Mouse (Mus musculus) embryonic facial prominence, embryonic 11.5 days (tissue): ENCODE results near the gene Ucn3. TPM values are rescaled to one million over a fixed set of nuclear protein-coding genes. Genes with fewer than 3 reads are reported as not detected.

Source experiments
- microRNA-seq: library from miRNA; unstranded; fragments of <30 nt; microRNA quantifications from one replicate; pipeline ENCODE4, GENCODE M21; 2016; ENCODE audit warnings: borderline number of aligned reads
- polyA plus RNA-seq: library from polyadenylated mRNA; unstranded; fragments of >200 nt; fragmentation: Nextera tagmentation; extraction: Ambion mirVana; gene quantifications from 2 replicates; pipeline ENCODE4 v1.2.1, GENCODE M21; 2014

The Ucn3 gene
- polyA plus RNA-seq, 1 experiment from 2014 or later = not detected

Small RNA genes lying within 50 kb of the gene (microRNA-seq; reads per million reads assigned to microRNA genes)
- not detected for gene Gm22460

Other genes with a start within 250 kb of the Ucn3 start
- gene Calml3, start 141.0 kb downstream of the Ucn3 start, polyA plus RNA-seq = 0.29 and 0.39 TPM in 2 replicates
- not detected in 2 replicates for gene Calm4, start 107.6 kb downstream of the Ucn3 start, polyA plus RNA-seq
- gene Calm5, start 91.2 kb downstream of the Ucn3 start, polyA plus RNA-seq = not detected in 2 replicates
- gene Net1, start 27.1 kb downstream of the Ucn3 start, polyA plus RNA-seq = 108 and 124 TPM in 2 replicates
- gene Tubal3, start 27.1 kb downstream of the Ucn3 start, polyA plus RNA-seq = 0.07 TPM in 1 of 2 replicates, not detected in the other
- 0.33 and 0.84 TPM in 2 replicates for gene Akr1c14, start 103.7 kb upstream of the Ucn3 start, polyA plus RNA-seq
- not detected in 2 replicates for gene Akr1c18, start 205.3 kb upstream of the Ucn3 start, polyA plus RNA-seq
- 0.25 and 1.5 TPM in 2 replicates for gene Akr1c13, start 245.8 kb upstream of the Ucn3 start, polyA plus RNA-seq